Mouse (Mus musculus): ENCODE data around the gene Pdcl3. TPM values are rescaled to one million over a fixed set of nuclear protein-coding genes. Genes with fewer than 3 reads are reported as not detected.
"Not testable (repeated sequence)": the region's sequence is repeated elsewhere in the genome, so short reads cannot be mapped to it uniquely, and the experiment has no call there.

Pdcl3 gene
- total RNA-seq, 2 experiments from 2014 or later: 68.9 to 69.1 TPM

DNA sequence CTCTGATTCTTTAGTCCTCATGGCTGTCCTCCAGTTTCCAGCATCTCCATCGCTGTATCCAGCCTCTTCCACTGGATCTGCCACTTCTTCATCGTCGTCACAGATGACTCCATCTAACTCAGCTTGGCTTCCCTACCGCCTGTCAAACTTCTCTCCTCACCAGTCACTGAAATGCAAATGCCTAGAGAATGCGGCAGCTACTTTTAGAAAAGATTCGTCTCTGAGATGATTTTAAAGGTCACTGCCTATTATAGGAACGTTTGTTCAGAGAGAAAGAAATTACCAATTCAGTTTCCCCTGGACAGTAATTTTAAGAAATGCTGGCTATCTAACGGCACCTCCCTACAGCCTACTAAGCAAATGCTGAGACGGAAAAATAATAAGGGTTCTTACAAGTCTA lies 50.4 kb downstream of the Pdcl3 start:
- DNase-seq: no peak
- Histone ChIP-seq H3K4me3 (no peak overlapping the region), H3K27ac (no peak overlapping the region)
- no peak for TF ChIP-seq CTCF (IDR thresholded peaks at IDR 0.05)
- intact Hi-C loops (cut with DNase I): no loop called here

DNA sequence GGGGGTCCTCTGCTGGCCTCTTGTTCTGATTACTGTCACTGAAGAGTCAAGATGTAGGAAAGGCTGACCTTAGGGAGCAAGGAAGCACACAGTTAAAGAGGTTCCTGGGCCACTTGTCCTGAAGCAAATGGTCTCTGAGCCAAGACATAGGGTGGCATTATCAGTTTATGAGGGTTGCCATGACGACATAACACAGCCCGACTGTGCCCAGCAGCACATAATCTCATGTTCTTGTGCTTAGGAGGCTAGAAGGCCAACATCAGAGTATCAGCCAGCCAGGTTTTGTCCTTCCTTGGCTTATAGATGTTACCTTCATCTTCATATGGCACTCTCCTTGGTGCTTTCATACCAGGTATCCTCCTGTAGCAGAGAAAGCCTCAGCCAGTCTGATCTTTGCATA lies 56.8 kb downstream of the Pdcl3 start:
- TF ChIP-seq CTCF (IDR thresholded peaks at IDR 0.05): no peak
- no peak overlapping the region for H3K4me3 ChIP-seq
- no peak for DNase-seq
- no peak overlapping the region for H3K27ac ChIP-seq
- intact Hi-C loops (cut with DNase I): no loop called here

- intact Hi-C loops (cut with DNase I); H3K27ac ChIP-seq; H3K4me3 ChIP-seq; DNase-seq: not testable (repeated sequence)
These were observed 59.0 kb downstream of the Pdcl3 start for GRCm38 (mm10) chr1:39044442-39044841.

- no peak overlapping the region for H3K4me3 ChIP-seq
- H3K27ac ChIP-seq: no peak overlapping the region
- intact Hi-C loops (cut with DNase I): no loop called here
- DNase-seq: no peak
- no peak for TF ChIP-seq CTCF (IDR thresholded peaks at IDR 0.05)
These were observed 61.3 kb downstream of the Pdcl3 start for GRCm38 (mm10) chr1:39046689-39047088.

Other genes starting within 250 kb of the Pdcl3 start
- under 1 TPM; 0.15 to 0.73 TPM for gene Lonrf2, start 148.9 kb upstream of the Pdcl3 start, total RNA-seq (2021)
- gene Chst10, start 87.4 kb upstream of the Pdcl3 start, total RNA-seq (2021): under 1 TPM; 0.17 to 0.26 TPM
- not detected for gene Nms, start 46.5 kb upstream of the Pdcl3 start, total RNA-seq (2021)
- 1 to 10 TPM in 1 of 2 experiments, under 1 TPM in 1; 0.51 to 4.4 TPM for gene Npas2, start 208.1 kb downstream of the Pdcl3 start, total RNA-seq (2021)